Mouse (Mus musculus) thymus, adult 2 months (tissue): Measurements from ENCODE around the gene Krtap1-4.
"Not testable (repeated sequence)": the region's sequence is repeated elsewhere in the genome, so short reads cannot be mapped to it uniquely, and the experiment has no call there.

Experiments used
- CTCF ChIP-seq: fragments of 200-500 bp; IDR thresholded peaks from 2 replicates; pipeline ENCODE4 v1.5.1; 2012; ENCODE audit warnings: mild to moderate bottlenecking, control low read depth, low read length, moderate library complexity, borderline replicate concordance; ENCODE audit not compliant: control insufficient read depth, poor library complexity, insufficient read depth; ENCODE audit errors: extremely low read depth
- POLR2A ChIP-seq: fragments of 200-500 bp; IDR thresholded peaks from 2 replicates; pipeline ENCODE4 v1.6.1; 2012; ENCODE audit warnings: mild to moderate bottlenecking, low read length, control low read depth, moderate library complexity; ENCODE audit not compliant: control insufficient read depth, poor library complexity, insufficient read depth; ENCODE audit errors: extremely low read depth

GRCm38 (mm10) chr11:99597742-99598141 is 14.3 kb upstream of the Krtap1-4 start, which contains the start of gene Krtap9-3:
- not testable (repeated sequence) for TF ChIP-seq POLR2A, CTCF
